Mouse (Mus musculus) liver, postnatal 0 days (tissue): ENCODE measurements around the gene Sec24d. TPM values are rescaled to one million over a fixed set of nuclear protein-coding genes. Genes with fewer than 3 reads are reported as not detected.

Experiments used
- ATAC-seq: fragments of 200-750 bp; cut with Nextera tagmentation; 2 replicates; pipeline ENCODE4 v1.8.0; 2017; ENCODE audit warnings: mild to moderate bottlenecking, moderate library complexity
- DNase-seq: peaks from one replicate; pipeline ENCODE4 v3.0.0-alpha.2; 2016
- H3K27ac ChIP-seq: fragments of 300-500 bp; sonication (generic); 2 replicates; pipeline ENCODE4 v1.5.1; 2014; ENCODE audit warnings: antibody characterized with exemption, moderate library complexity, mild to moderate bottlenecking, low read depth
- H3K27me3 ChIP-seq: fragments of 300-500 bp; sonication (generic); 2 replicates; pipeline ENCODE4 v1.6.1; 2014; ENCODE audit warnings: low read length, control low read depth, mixed read lengths; ENCODE audit not compliant: insufficient read depth
- H3K36me3 ChIP-seq: fragments of 300-500 bp; sonication (generic); replicated peaks from 2 replicates; pipeline ENCODE4 v1.6.1; 2014; ENCODE audit warnings: mild to moderate bottlenecking, control low read depth, low read length, moderate library complexity, mixed read lengths; ENCODE audit not compliant: insufficient read depth
- H3K4me1 ChIP-seq: fragments of 300-500 bp; sonication (generic); 2 replicates; pipeline ENCODE4 v1.6.1; 2014; ENCODE audit warnings: antibody characterized with exemption, mild to moderate bottlenecking, control low read depth; ENCODE audit not compliant: insufficient read depth
- H3K4me2 ChIP-seq: fragments of 300-500 bp; sonication (generic); 2 replicates; pipeline ENCODE4 v1.6.1; 2014; ENCODE audit warnings: low read depth, mild to moderate bottlenecking, low read length, moderate library complexity, mixed read lengths
- H3K4me3 ChIP-seq: fragments of 300-500 bp; sonication (generic); 2 replicates; pipeline ENCODE4 v1.5.1; 2014; ENCODE audit warnings: low read depth, low read length
- H3K9ac ChIP-seq: fragments of 300-500 bp; sonication (generic); replicated peaks from 2 replicates; pipeline ENCODE4 v1.6.1; 2014; ENCODE audit warnings: mild to moderate bottlenecking, moderate library complexity
- H3K9me3 ChIP-seq: fragments of 300-500 bp; sonication (generic); 2 replicates; pipeline ENCODE4 v1.6.1; 2016; ENCODE audit warnings: mild to moderate bottlenecking, control low read depth, low read length, mixed read lengths
- CTCF ChIP-seq: sonication (generic); IDR thresholded peaks from 2 replicates; pipeline ENCODE4 v1.5.1; 2016; ENCODE audit warnings: antibody characterized with exemption, low read depth
- EP300 ChIP-seq: IDR thresholded peaks from 2 replicates; pipeline ENCODE4 v1.6.1; 2016; ENCODE audit warnings: antibody characterized with exemption, low read depth, mild to moderate bottlenecking
- WGBS: fragments of 180-500 bp; shearing (Covaris S2); extraction: QIAGEN DNeasy Blood & Tissue Kit; methylation state at CpG from one replicate; pipeline ENCODE4 v1.1.7; 2014; ENCODE audit not compliant: insufficient replicate concordance; 5-methylcytosine and 5-hydroxymethylcytosine counted together
- polyA plus RNA-seq: library from polyadenylated mRNA; unstranded; fragments of >200 nt; fragmentation: Nextera tagmentation; extraction: Ambion mirVana; gene quantifications from 2 replicates; pipeline ENCODE4 v1.2.1, GENCODE M21; 2015

Gene Sec24d
- polyA plus RNA-seq, 1 experiment from 2014 or later = 18.5 TPM

DNA sequence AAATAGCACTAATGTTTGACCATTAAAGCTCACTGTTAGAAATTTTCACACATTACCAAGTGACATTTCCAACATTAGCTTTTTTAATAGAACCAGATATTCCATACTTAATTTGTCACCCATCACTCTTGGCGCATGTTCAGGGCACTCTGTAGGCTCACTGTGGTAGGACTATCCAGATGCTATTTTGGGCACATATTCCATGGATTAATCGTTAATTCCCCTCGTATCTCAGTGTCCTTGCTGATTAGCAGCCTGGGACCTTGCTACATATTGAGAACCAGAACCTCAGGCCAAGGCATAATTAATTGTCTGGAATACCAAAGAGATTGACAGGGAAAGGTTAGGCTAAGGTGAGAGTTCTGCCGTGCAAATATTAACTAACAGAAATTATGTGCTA is 8.5 kb upstream of the Sec24d start:
- H3K4me3 ChIP-seq = no peak overlapping the region
- no peak overlapping the region for H3K4me2 ChIP-seq
- no peaks in the 10 kb centered on the region for H3K4me1 ChIP-seq
- WGBS = 71% methylated on average over 4 of the region's 4 CpGs
- DNase-seq = no peak
- TF ChIP-seq CTCF (no peak), EP300 (no peak)
- no peaks in the 10 kb centered on the region for H3K9me3 ChIP-seq
- no peaks in the 10 kb centered on the region for H3K27me3 ChIP-seq
- H3K27ac ChIP-seq = no peak overlapping the region
- no peaks in the 10 kb centered on the region for H3K36me3 ChIP-seq
- no peak overlapping the region for H3K9ac ChIP-seq
- no peak for ATAC-seq

DNA sequence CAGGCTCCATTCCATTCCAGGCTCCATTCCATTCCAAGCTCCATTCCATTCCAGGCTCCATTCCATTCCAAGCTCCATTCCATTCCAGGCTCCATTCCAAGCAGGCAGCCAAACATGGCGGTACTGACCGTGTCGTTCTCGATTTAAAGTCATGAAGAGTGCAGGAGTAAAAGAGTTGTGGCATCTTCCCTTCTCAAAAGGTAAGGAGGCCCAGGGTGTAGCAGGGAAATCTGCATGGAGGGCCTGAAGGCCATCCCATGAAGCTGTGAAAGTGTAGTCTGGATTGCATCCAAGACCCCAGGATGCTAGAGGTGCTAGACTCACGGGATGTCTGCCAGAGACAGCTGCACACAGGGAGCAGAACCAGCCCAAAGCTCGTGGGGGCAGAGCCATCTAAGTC is 2.5 kb upstream of the Sec24d start:
- Histone ChIP-seq H3K9me3 (no peaks in the 10 kb centered on the region), H3K4me1 (no peaks in the 10 kb centered on the region), H3K27ac (no peak overlapping the region), H3K9ac (no peak overlapping the region), H3K4me2 (peak overlapping the region; percentile 11; the same call in 1 of the 2 replicates), H3K27me3 (no peaks in the 10 kb centered on the region), H3K4me3 (no peak overlapping the region), H3K36me3 (no peaks in the 10 kb centered on the region)
- 63% methylated on average over 6 of the region's 6 CpGs for WGBS
- DNase-seq = no peak
- no peak for TF ChIP-seq EP300
- TF ChIP-seq CTCF = no peak
- no peak for ATAC-seq

DNA sequence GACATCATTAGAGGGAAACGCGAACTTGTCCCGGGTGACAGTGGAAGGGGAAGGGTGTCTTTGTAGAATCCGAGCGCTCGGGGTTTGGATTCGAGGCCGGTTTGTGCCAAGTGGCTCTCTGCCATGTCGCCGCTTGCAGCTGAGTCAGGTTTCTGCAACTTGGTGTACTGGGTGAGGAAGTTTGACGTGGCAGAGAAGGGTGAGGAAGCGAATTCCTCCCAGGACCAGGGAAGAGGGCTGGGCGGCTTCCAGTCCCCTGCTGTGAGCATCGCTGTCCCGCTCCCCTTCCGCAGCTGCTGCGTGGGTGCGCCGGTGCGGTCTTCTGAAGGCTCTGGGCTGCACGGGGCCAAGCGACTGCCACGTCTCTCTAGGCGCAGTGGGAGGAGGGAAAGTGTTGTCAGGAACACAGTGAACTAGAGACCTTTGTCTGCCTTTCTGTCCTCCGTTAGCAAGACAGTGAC is 516 bp downstream of the Sec24d start:
- peak; percentile 54 for DNase-seq

DNA sequence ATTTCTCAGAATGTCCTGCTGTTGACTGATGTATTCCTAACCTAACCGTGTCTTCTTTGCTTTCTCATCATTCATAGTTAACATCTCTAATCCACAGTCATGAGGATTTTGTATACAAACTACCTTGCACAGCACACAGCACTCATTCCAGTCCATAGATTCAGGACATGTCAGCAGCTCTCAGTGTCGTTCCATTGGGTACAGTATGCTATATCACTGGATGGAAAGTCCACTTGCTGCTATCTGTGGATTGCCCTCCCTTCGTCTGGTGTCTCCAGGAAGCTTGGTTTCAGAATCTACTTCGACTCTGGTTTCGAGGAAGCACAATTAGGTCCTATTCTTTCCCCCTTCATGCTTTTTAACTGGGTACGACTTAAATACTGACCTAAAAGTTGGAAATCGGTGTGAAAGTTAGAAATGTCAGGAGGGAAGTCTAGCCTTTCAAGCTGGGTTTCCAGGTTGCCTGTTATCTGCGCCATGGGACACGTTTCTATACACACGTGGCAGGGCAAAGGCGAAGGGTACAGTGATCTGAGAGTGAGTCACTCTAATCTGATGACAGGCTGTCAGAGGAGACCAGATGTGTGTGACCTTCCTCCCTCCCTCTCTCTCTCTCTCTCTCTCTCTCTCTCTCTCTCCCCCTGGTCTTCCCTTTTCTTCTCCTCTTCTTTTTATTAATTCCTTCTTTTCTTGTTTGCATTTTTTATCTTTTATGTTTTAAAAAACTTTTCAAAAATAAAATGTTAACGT is 15.8 kb downstream of the Sec24d start:
- no peaks in the 10 kb centered on the region for H3K9me3 ChIP-seq
- ATAC-seq = no peak
- TF ChIP-seq CTCF (no peak), EP300 (no peak)
- no peak overlapping the region for H3K9ac ChIP-seq
- WGBS = 73% methylated on average over 12 of the region's 12 CpGs
- H3K4me1 ChIP-seq = no peaks in the 10 kb centered on the region
- H3K4me2 ChIP-seq = no peak overlapping the region
- no peak for DNase-seq
- no peak overlapping the region for H3K27ac ChIP-seq
- no peak overlapping the region for H3K4me3 ChIP-seq
- H3K27me3 ChIP-seq = no peaks in the 10 kb centered on the region
- peaks cover 11% of the 10 kb centered on the region for H3K36me3 ChIP-seq

More for the DNA sequence above, 516 bp downstream of the Sec24d start:
- WGBS = under 1% methylated on average over 25 of the region's 25 CpGs
- Histone ChIP-seq H3K9ac (peak overlapping the region; percentile 68), H3K4me3 (peak overlapping the region; percentile 76), H3K9me3 (no peaks in the 10 kb centered on the region), H3K4me2 (peak overlapping the region; percentile 80), H3K27ac (peak overlapping the region; percentile 87), H3K36me3 (peaks cover 10% of the 10 kb centered on the region), H3K4me1 (no peaks in the 10 kb centered on the region), H3K27me3 (no peaks in the 10 kb centered on the region)
- ATAC-seq = peak; percentile 55
- no peak for TF ChIP-seq EP300
- TF ChIP-seq CTCF = no peak

DNA sequence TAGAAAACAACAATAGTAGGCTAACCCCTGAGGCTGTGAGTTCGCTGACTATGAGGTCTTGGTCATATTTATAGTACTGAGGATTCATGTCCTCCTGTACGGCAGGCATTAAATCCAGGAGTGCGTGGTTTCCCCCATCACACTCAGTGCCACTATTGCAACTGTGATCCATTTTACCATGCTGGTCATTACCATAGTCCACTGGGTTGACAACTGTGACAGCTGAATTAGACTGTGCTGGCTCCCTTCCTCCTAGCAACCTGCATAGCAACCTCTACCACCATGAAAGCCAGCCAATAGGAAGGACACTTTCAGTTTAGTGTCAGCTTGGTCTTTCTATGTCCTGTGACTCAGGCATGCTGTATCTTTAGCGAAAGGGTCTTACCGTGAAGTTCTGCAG is 17.0 kb downstream of the Sec24d start:
- no peaks in the 10 kb centered on the region for H3K27me3 ChIP-seq
- TF ChIP-seq EP300 (no peak), CTCF (no peak)
- 76% methylated on average over 5 of the region's 5 CpGs for WGBS
- no peaks in the 10 kb centered on the region for H3K9me3 ChIP-seq
- no peak overlapping the region for H3K27ac ChIP-seq
- ATAC-seq = no peak
- peaks cover 8% of the 10 kb centered on the region for H3K36me3 ChIP-seq
- no peak overlapping the region for H3K4me2 ChIP-seq
- H3K4me3 ChIP-seq = no peak overlapping the region
- H3K9ac ChIP-seq = no peak overlapping the region
- no peaks in the 10 kb centered on the region for H3K4me1 ChIP-seq
- DNase-seq = no peak

DNA sequence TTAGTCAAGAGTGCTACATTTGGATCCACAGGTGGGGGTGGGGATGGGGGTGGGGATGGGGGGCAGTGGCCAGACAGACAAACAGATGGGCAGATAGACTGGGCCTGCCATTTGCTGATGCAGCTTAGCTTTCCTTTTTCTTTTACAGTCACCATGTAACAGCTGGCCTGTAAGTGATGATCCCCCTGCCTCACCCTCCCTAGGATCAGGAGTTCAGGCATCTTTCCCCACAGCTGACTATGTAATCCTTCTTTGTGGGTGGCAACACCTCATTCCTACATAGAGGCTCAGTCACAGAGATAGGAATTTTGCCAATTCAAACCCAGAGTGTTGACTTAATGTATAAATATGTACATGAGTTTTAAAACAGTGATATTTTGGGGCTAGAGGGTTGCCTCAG is 18.4 kb downstream of the Sec24d start:
- Histone ChIP-seq H3K27me3 (no peaks in the 10 kb centered on the region), H3K9me3 (no peaks in the 10 kb centered on the region), H3K4me2 (no peak overlapping the region), H3K4me1 (no peaks in the 10 kb centered on the region), H3K9ac (no peak overlapping the region), H3K36me3 (peaks cover 4% of the 10 kb centered on the region; the same call in 1 of the 2 replicates), H3K4me3 (no peak overlapping the region), H3K27ac (no peak overlapping the region)
- ATAC-seq = no peak
- TF ChIP-seq CTCF = no peak
- no peak for TF ChIP-seq EP300
- no peak for DNase-seq
